ENCODE assay signal across 9 mouse cellular contexts in the genomic region with DNA sequence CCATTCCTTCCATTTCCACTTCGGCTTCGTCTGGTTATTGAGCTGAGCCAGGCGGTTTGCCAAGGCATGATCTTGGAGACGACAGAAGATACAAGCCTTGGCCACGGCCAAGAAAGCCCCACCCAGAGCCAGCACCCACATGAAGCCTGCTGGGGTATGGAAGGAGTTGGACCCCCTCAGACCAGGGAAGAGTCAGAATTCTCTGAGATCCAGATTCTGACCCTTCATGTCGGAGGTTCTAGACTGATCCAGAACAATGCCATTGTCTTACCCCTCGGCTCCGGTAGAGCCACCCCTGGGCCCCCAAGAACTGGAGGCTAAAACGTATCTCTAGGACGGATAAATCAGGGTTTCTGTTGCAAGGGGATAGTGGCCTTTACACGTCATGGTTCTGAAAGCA. TPM values are rescaled to one million over a fixed set of nuclear protein-coding genes. Genes with fewer than 3 reads are reported as not detected.
DNase-seq lines count a peak whose midpoint lies in the region; ATAC-seq lines count a peak whose summit lies in the region.
"Had no signal": no experiment of that assay in that cellular context is flagged by ENCODE, and none has a peak within 500 bp of the region (broad histone marks: within the 10 kb centered on the region; RNA-seq: fewer than 3 reads in every experiment).

A gene (minus strand): TSS at position 141 of the 400 bp plus-strand sequence.

- 91% methylated on average over 11 of the region's 11 CpGs for WGBS in kidney, embryonic 16.5 days
- WGBS in embryonic facial prominence, embryonic 13.5 days, result 80% methylated on average over 11 of the region's 11 CpGs
- WGBS in hindbrain, embryonic 15.5 days, result 88% methylated on average over 11 of the region's 11 CpGs
- 85% methylated on average over 11 of the region's 11 CpGs for WGBS in midbrain, embryonic 15.5 days

- no peaks in the 10 kb centered on the region for H3K36me3 ChIP-seq in kidney, embryonic 16.5 days (ENCODE audit: insufficient read depth, low read length)
- H3K36me3 ChIP-seq in embryonic facial prominence, embryonic 13.5 days, result no peaks in the 10 kb centered on the region
- no peaks in the 10 kb centered on the region for H3K36me3 ChIP-seq in hindbrain, embryonic 15.5 days
- no peaks in the 10 kb centered on the region for H3K36me3 ChIP-seq in midbrain, embryonic 15.5 days (replicated peaks)

- ATAC-seq in kidney, embryonic 16.5 days (ENCODE audit: low FRiP score, low TSS enrichment), result no peak
- no peak for ATAC-seq in embryonic facial prominence, embryonic 13.5 days (ENCODE audit: insufficient number of reproducible peaks, insufficient read depth, low FRiP score, low TSS enrichment, low read depth)
- no peak for ATAC-seq in hindbrain, embryonic 15.5 days (ENCODE audit: low FRiP score, low read depth)
- no peak for ATAC-seq in midbrain, embryonic 15.5 days (replicated peaks)
- no peak for ATAC-seq in monocyte, adult 5-6 weeks (replicated peaks; ENCODE audit: insufficient number of reproducible peaks, low FRiP score, low TSS enrichment, poor library complexity, severe bottlenecking)

- H3K27ac ChIP-seq in kidney, embryonic 16.5 days (ENCODE audit: low read length), result no peak within 1 kb of the TSS
- H3K27ac ChIP-seq in embryonic facial prominence, embryonic 13.5 days, result peak within 1 kb of the TSS; percentile 91
- H3K27ac ChIP-seq in hindbrain, embryonic 15.5 days (replicated peaks), result no peak within 1 kb of the TSS
- H3K27ac ChIP-seq in midbrain, embryonic 15.5 days, result no peak within 1 kb of the TSS

- H3K4me2 ChIP-seq in kidney, embryonic 16.5 days (replicated peaks; ENCODE audit: low read depth, low read length), result peak within 1 kb of the TSS; percentile 55
- peak within 1 kb of the TSS; percentile 88 for H3K4me2 ChIP-seq in embryonic facial prominence, embryonic 13.5 days
- H3K4me2 ChIP-seq in hindbrain, embryonic 15.5 days, result peak within 1 kb of the TSS; percentile 29
- H3K4me2 ChIP-seq in midbrain, embryonic 15.5 days, result peak within 1 kb of the TSS; percentile 31

- DNase-seq in kidney, adult 9 months, result no peak
- no peak for DNase-seq in ovary, postnatal 14 days (ENCODE audit: low spot score)
- DNase-seq in cerebellum, adult 8-10 months, result no peak
- DNase-seq: right cerebral cortex, adult 18-20 months had no signal

- H3K4me3 ChIP-seq in kidney, embryonic 16.5 days (ENCODE audit: low read length), result peak within 1 kb of the TSS; percentile 7; the same call in 1 of the 2 replicates
- H3K4me3 ChIP-seq in embryonic facial prominence, embryonic 13.5 days, result peak within 1 kb of the TSS; percentile 23
- no peak within 1 kb of the TSS for H3K4me3 ChIP-seq in hindbrain, embryonic 15.5 days
- no peak within 1 kb of the TSS for H3K4me3 ChIP-seq in midbrain, embryonic 15.5 days

- peak within 1 kb of the TSS; percentile 32 for H3K9ac ChIP-seq in kidney, embryonic 16.5 days (replicated peaks; ENCODE audit: low read length)
- H3K9ac ChIP-seq in embryonic facial prominence, embryonic 13.5 days, result peak within 1 kb of the TSS; percentile 49
- H3K9ac ChIP-seq in hindbrain, embryonic 15.5 days, result no peak within 1 kb of the TSS
- no peak within 1 kb of the TSS for H3K9ac ChIP-seq in midbrain, embryonic 15.5 days

- H3K4me1 ChIP-seq in kidney, embryonic 16.5 days (ENCODE audit: insufficient read depth, low read length), result peaks cover 52% of the 10 kb centered on the region
- peaks cover 62% of the 10 kb centered on the region for H3K4me1 ChIP-seq in embryonic facial prominence, embryonic 13.5 days
- H3K4me1 ChIP-seq in hindbrain, embryonic 15.5 days (replicated peaks), result peaks cover 24% of the 10 kb centered on the region; the same call in 1 of the 2 replicates
- peaks cover 28% of the 10 kb centered on the region for H3K4me1 ChIP-seq in midbrain, embryonic 15.5 days

- H3K27me3 ChIP-seq in kidney, embryonic 16.5 days (ENCODE audit: insufficient read depth, low read length), result no peaks in the 10 kb centered on the region
- no peaks in the 10 kb centered on the region for H3K27me3 ChIP-seq in embryonic facial prominence, embryonic 13.5 days
- peaks cover 9% of the 10 kb centered on the region; the same call in 1 of the 2 replicates for H3K27me3 ChIP-seq in hindbrain, embryonic 15.5 days
- peaks cover 17% of the 10 kb centered on the region for H3K27me3 ChIP-seq in midbrain, embryonic 15.5 days (replicated peaks)

- no peaks in the 10 kb centered on the region for H3K9me3 ChIP-seq in kidney, embryonic 16.5 days (ENCODE audit: low read length)
- no peaks in the 10 kb centered on the region for H3K9me3 ChIP-seq in embryonic facial prominence, embryonic 13.5 days
- no peaks in the 10 kb centered on the region for H3K9me3 ChIP-seq in hindbrain, embryonic 15.5 days
- no peaks in the 10 kb centered on the region for H3K9me3 ChIP-seq in midbrain, embryonic 15.5 days

RNA-seq across cellular contexts. Expression of the gene that starts here (rescaled TPM):
- not detected in 2 replicates for polyA plus RNA-seq in kidney, embryonic 16.5 days (2015; fragmentation: Nextera tagmentation; extraction: Ambion mirVana)
- polyA plus RNA-seq in embryonic facial prominence, embryonic 13.5 days (2015; fragmentation: Nextera tagmentation; extraction: Ambion mirVana), result not detected in 2 replicates
- not detected in 2 replicates for polyA plus RNA-seq in hindbrain, embryonic 15.5 days (2015; fragmentation: Nextera tagmentation; extraction: Ambion mirVana)
- polyA plus RNA-seq in midbrain, embryonic 15.5 days (2015; fragmentation: Nextera tagmentation; extraction: Ambion mirVana), result not detected in 2 replicates
- total RNA-seq in monocyte, adult 5-6 weeks (2017), result not detected in 3 replicates

Comparison
In these comparisons a context has a peak if more than half of its experiments do, and no peak if none do; other contexts are left out.
1. H3K4me2 ChIP-seq: peak in every context shown above with its lines; median percentile 88 in embryonic facial prominence, embryonic 13.5 days; 55 in kidney, embryonic 16.5 days; 31 in midbrain, embryonic 15.5 days; 29 in hindbrain, embryonic 15.5 days.
2. H3K4me3 ChIP-seq: peak in kidney, embryonic 16.5 days (single experiment) and embryonic facial prominence, embryonic 13.5 days (single experiment); none in hindbrain, embryonic 15.5 days (single experiment) and midbrain, embryonic 15.5 days (single experiment).
3. H3K9ac ChIP-seq: peak in kidney, embryonic 16.5 days (single experiment) and embryonic facial prominence, embryonic 13.5 days (single experiment); none in hindbrain, embryonic 15.5 days (single experiment) and midbrain, embryonic 15.5 days (single experiment).